Mouse (Mus musculus) lung, adult 2 months (tissue): Measurements from ENCODE around the gene Tmem242.

Experiments
- CTCF ChIP-seq: fragments of 200-500 bp; IDR thresholded peaks from 2 replicates; pipeline ENCODE4 v1.5.1; 2011; ENCODE audit warnings: mild to moderate bottlenecking, low read length, control low read depth; ENCODE audit not compliant: insufficient read depth
- POLR2A ChIP-seq: fragments of 200-500 bp; IDR thresholded peaks from 2 replicates; pipeline ENCODE4 v1.6.1; 2011; ENCODE audit warnings: low read depth, mild to moderate bottlenecking, control low read depth, low read length, borderline replicate concordance; ENCODE audit errors: extremely low read depth

DNA sequence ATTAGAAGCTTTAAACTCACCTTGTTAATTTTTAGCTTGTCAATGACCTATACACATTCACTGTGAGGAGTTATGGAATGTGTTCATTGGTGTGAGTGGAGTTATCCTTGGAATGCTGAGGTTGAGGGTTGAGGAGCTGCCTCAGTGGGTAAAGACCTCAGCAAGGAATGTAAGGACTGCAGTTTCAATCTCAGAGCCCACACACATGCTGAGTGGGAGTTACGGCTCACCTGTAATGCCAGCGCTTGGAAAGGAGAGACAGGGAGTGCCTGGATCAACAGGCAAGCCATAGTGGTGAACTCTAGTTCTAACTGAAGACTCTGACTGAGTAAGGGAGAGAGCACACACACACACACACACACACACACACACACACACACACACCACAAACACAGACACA, 23.9 kb upstream of the Tmem242 start:
- TF ChIP-seq CTCF (no peak), POLR2A (no peak)
